Mouse (Mus musculus): ENCODE results near the gene Myod1. TPM values are rescaled to one million over a fixed set of nuclear protein-coding genes. Genes with fewer than 3 reads are reported as not detected.

Gene Myod1
- polyA plus RNA-seq, 2 experiments, result 0.02 TPM; not detected in 1

GRCm38 (mm10) chr7:46401371-46402180 is 25.3 kb downstream of the Myod1 start:
- Histone ChIP-seq H3K4me2 (ENCODE audit: low read depth) (no peak overlapping the region), H3K36me3 (replicated peaks; ENCODE audit: control insufficient read depth, insufficient read depth, low read depth) (no peaks in the 10 kb centered on the region), H3K9ac (replicated peaks) (no peak overlapping the region), H3K4me1 (replicated peaks; ENCODE audit: control insufficient read depth in 2 of 2, insufficient read depth in 2 of 2, low read length in 1 of 2) (no peaks in the 10 kb centered on the region), H3K27ac (no peak overlapping the region), H3K27me3 (ENCODE audit: control insufficient read depth, insufficient read depth, low read length) (peaks cover 23% of the 10 kb centered on the region), H3K9me3 (ENCODE audit: control insufficient read depth, low read length) (no peaks in the 10 kb centered on the region), H3K4me3 (ENCODE audit: insufficient read depth in 1 of 2, low read depth in 2 of 2, low read length in 2 of 2) (no peak overlapping the region)
- DNase-seq (ENCODE audit: low read depth in 3 of 3, low spot score in 3 of 3) (no peak), ATAC-seq (ENCODE audit: insufficient read depth) (no peak)
- TF ChIP-seq EP300 (IDR thresholded peaks at IDR 0.05; ENCODE audit: low read depth) (no peak), CTCF (IDR thresholded peaks at IDR 0.05; ENCODE audit: low read depth) (no peak)
- WGBS (ENCODE audit: insufficient replicate concordance), result 42% methylated on average over 3 of the region's 3 CpGs

GRCm38 (mm10) chr7:46403616-46404485 is 27.6 kb downstream of the Myod1 start:
- DNase-seq (ENCODE audit: low read depth in 3 of 3, low spot score in 3 of 3) (no peak), ATAC-seq (ENCODE audit: insufficient read depth) (no peak)
- no peak for TF ChIP-seq CTCF (IDR thresholded peaks at IDR 0.05; ENCODE audit: low read depth)
- no peak for TF ChIP-seq EP300 (IDR thresholded peaks at IDR 0.05; ENCODE audit: low read depth)
- Histone ChIP-seq H3K36me3 (replicated peaks; ENCODE audit: control insufficient read depth, insufficient read depth, low read depth) (no peaks in the 10 kb centered on the region), H3K9me3 (ENCODE audit: control insufficient read depth, low read length) (no peaks in the 10 kb centered on the region), H3K9ac (replicated peaks) (no peak overlapping the region), H3K27ac (no peak overlapping the region), H3K4me2 (ENCODE audit: low read depth) (no peak overlapping the region), H3K4me1 (replicated peaks; ENCODE audit: control insufficient read depth in 2 of 2, insufficient read depth in 2 of 2, low read length in 1 of 2) (no peaks in the 10 kb centered on the region), H3K4me3 (ENCODE audit: insufficient read depth in 1 of 2, low read depth in 2 of 2, low read length in 2 of 2) (no peak overlapping the region), H3K27me3 (ENCODE audit: control insufficient read depth, insufficient read depth, low read length) (peaks cover 2% of the 10 kb centered on the region)
- 66% methylated on average over 15 of the region's 15 CpGs for WGBS (ENCODE audit: insufficient replicate concordance)

- H3K27ac ChIP-seq, result no peak overlapping the region
- no peaks in the 10 kb centered on the region for H3K9me3 ChIP-seq (ENCODE audit: control insufficient read depth, low read length)
- no peak overlapping the region for H3K4me3 ChIP-seq (ENCODE audit: insufficient read depth in 1 of 2, low read depth in 2 of 2, low read length in 2 of 2)
- H3K27me3 ChIP-seq (ENCODE audit: control insufficient read depth, insufficient read depth, low read length), result no peaks in the 10 kb centered on the region; the same call in 1 of the 2 replicates
- 54% methylated on average over 7 of the region's 7 CpGs for WGBS (ENCODE audit: insufficient replicate concordance)
- TF ChIP-seq CTCF (IDR thresholded peaks at IDR 0.05; ENCODE audit: low read depth), result no peak
- no peak for TF ChIP-seq EP300 (IDR thresholded peaks at IDR 0.05; ENCODE audit: low read depth)
- DNase-seq (ENCODE audit: low read depth in 3 of 3, low spot score in 3 of 3), result no peak
- H3K4me1 ChIP-seq (replicated peaks; ENCODE audit: control insufficient read depth in 2 of 2, insufficient read depth in 2 of 2, low read length in 1 of 2), result no peaks in the 10 kb centered on the region
- H3K9ac ChIP-seq (replicated peaks), result no peak overlapping the region
- H3K4me2 ChIP-seq (ENCODE audit: low read depth), result no peak overlapping the region
- ATAC-seq (ENCODE audit: insufficient read depth), result no peak
- no peaks in the 10 kb centered on the region for H3K36me3 ChIP-seq (replicated peaks; ENCODE audit: control insufficient read depth, insufficient read depth, low read depth)
Measured at GRCm38 (mm10) chr7:46404756-46405155, 28.5 kb downstream of the Myod1 start.

GRCm38 (mm10) chr7:46408606-46409005 is 32.3 kb downstream of the Myod1 start:
- Histone ChIP-seq H3K4me1 (replicated peaks; ENCODE audit: control insufficient read depth in 2 of 2, insufficient read depth in 2 of 2, low read length in 1 of 2) (no peaks in the 10 kb centered on the region), H3K4me3 (ENCODE audit: insufficient read depth in 1 of 2, low read depth in 2 of 2, low read length in 2 of 2) (no peak overlapping the region), H3K4me2 (ENCODE audit: low read depth) (no peak overlapping the region), H3K27ac (no peak overlapping the region), H3K9me3 (ENCODE audit: control insufficient read depth, low read length) (no peaks in the 10 kb centered on the region), H3K27me3 (ENCODE audit: control insufficient read depth, insufficient read depth, low read length) (no peaks in the 10 kb centered on the region), H3K36me3 (replicated peaks; ENCODE audit: control insufficient read depth, insufficient read depth, low read depth) (no peaks in the 10 kb centered on the region), H3K9ac (replicated peaks) (no peak overlapping the region)
- TF ChIP-seq CTCF (IDR thresholded peaks at IDR 0.05; ENCODE audit: low read depth), result no peak
- TF ChIP-seq EP300 (IDR thresholded peaks at IDR 0.05; ENCODE audit: low read depth), result no peak
- ATAC-seq (ENCODE audit: insufficient read depth) (no peak), DNase-seq (ENCODE audit: low read depth in 3 of 3, low spot score in 3 of 3) (no peak)
- WGBS (ENCODE audit: insufficient replicate concordance), result 66% methylated on average over 9 of the region's 9 CpGs

- ATAC-seq (ENCODE audit: insufficient read depth), result no peak
- H3K9ac ChIP-seq (replicated peaks), result no peak overlapping the region
Measured at GRCm38 (mm10) chr7:46409204-46409789, 33.0 kb downstream of the Myod1 start.

More at GRCm38 (mm10) chr7:46409204-46409789, 33.0 kb downstream of the Myod1 start:
- no peak overlapping the region for H3K27ac ChIP-seq
- TF ChIP-seq EP300 (IDR thresholded peaks at IDR 0.05; ENCODE audit: low read depth), result no peak
- TF ChIP-seq CTCF (IDR thresholded peaks at IDR 0.05; ENCODE audit: low read depth), result no peak
- no peak overlapping the region for H3K4me3 ChIP-seq (ENCODE audit: insufficient read depth in 1 of 2, low read depth in 2 of 2, low read length in 2 of 2)
- 23% methylated on average over 12 of the region's 12 CpGs for WGBS (ENCODE audit: insufficient replicate concordance)
- H3K4me1 ChIP-seq (replicated peaks; ENCODE audit: control insufficient read depth in 2 of 2, insufficient read depth in 2 of 2, low read length in 1 of 2), result no peaks in the 10 kb centered on the region
- no peak for DNase-seq (ENCODE audit: low read depth in 3 of 3, low spot score in 3 of 3)
- H3K9me3 ChIP-seq (ENCODE audit: control insufficient read depth, low read length), result no peaks in the 10 kb centered on the region
- no peak overlapping the region for H3K4me2 ChIP-seq (ENCODE audit: low read depth)
- H3K27me3 ChIP-seq (ENCODE audit: control insufficient read depth, insufficient read depth, low read length), result no peaks in the 10 kb centered on the region
- no peaks in the 10 kb centered on the region for H3K36me3 ChIP-seq (replicated peaks; ENCODE audit: control insufficient read depth, insufficient read depth, low read depth)
